Mouse (Mus musculus): ENCODE results near the gene Rassf3. TPM values are rescaled to one million over a fixed set of nuclear protein-coding genes. Genes with fewer than 3 reads are reported as not detected.

The Rassf3 gene
- polyA plus RNA-seq, 1 experiment: 41.2 TPM

GRCm38 (mm10) chr10:121497968-121498367 lies 21.8 kb upstream of the Rassf3 start:
- Histone ChIP-seq H3K4me3 (replicated peaks; ENCODE audit: control insufficient read depth, low read depth, low read length) (peak overlapping the region; percentile 5), H3K27ac (ENCODE audit: control insufficient read depth, insufficient read depth, low read depth, low read length, poor library complexity) (peak overlapping the region; percentile 85), H3K4me1 (ENCODE audit: control insufficient read depth, insufficient read depth, low read length) (peaks cover 12% of the 10 kb centered on the region)
- no peak for TF ChIP-seq CTCF (IDR thresholded peaks at IDR 0.05; ENCODE audit: control insufficient read depth, insufficient read depth, low read length)
- TF ChIP-seq POLR2A (IDR thresholded peaks at IDR 0.05; ENCODE audit: borderline replicate concordance, control insufficient read depth, low read depth, low read length): no peak
- WGBS: 3% methylated on average over 7 of the region's 7 CpGs

GRCm38 (mm10) chr10:121496616-121497015 lies 20.5 kb upstream of the Rassf3 start:
- Histone ChIP-seq H3K4me3 (replicated peaks; ENCODE audit: control insufficient read depth, low read depth, low read length) (no peak overlapping the region), H3K4me1 (ENCODE audit: control insufficient read depth, insufficient read depth, low read length) (peaks cover 15% of the 10 kb centered on the region), H3K27ac (ENCODE audit: control insufficient read depth, insufficient read depth, low read depth, low read length, poor library complexity) (peak overlapping the region; percentile 66)
- WGBS: 32% methylated on average over 7 of the region's 7 CpGs
- TF ChIP-seq CTCF (IDR thresholded peaks at IDR 0.05; ENCODE audit: control insufficient read depth, insufficient read depth, low read length) (no peak), POLR2A (IDR thresholded peaks at IDR 0.05; ENCODE audit: borderline replicate concordance, control insufficient read depth, low read depth, low read length) (no peak)

- Histone ChIP-seq H3K27ac (ENCODE audit: control insufficient read depth, insufficient read depth, low read depth, low read length, poor library complexity) (peak overlapping the region; percentile 70; the same call in 1 of the 2 replicates), H3K4me3 (replicated peaks; ENCODE audit: control insufficient read depth, low read depth, low read length) (no peak overlapping the region), H3K4me1 (ENCODE audit: control insufficient read depth, insufficient read depth, low read length) (peaks cover 14% of the 10 kb centered on the region)
- WGBS: 41% methylated on average over 2 of the region's 2 CpGs
- TF ChIP-seq CTCF (IDR thresholded peaks at IDR 0.05; ENCODE audit: control insufficient read depth, insufficient read depth, low read length) (no peak), POLR2A (IDR thresholded peaks at IDR 0.05; ENCODE audit: borderline replicate concordance, control insufficient read depth, low read depth, low read length) (no peak)
Observed at GRCm38 (mm10) chr10:121494163-121494425, 17.9 kb upstream of the Rassf3 start.

- TF ChIP-seq POLR2A (IDR thresholded peaks at IDR 0.05; ENCODE audit: borderline replicate concordance, control insufficient read depth, low read depth, low read length) (no peak), CTCF (IDR thresholded peaks at IDR 0.05; ENCODE audit: control insufficient read depth, insufficient read depth, low read length) (no peak)
- H3K27ac ChIP-seq (ENCODE audit: control insufficient read depth, insufficient read depth, low read depth, low read length, poor library complexity): peak overlapping the region; percentile 46
- no peak overlapping the region for H3K4me3 ChIP-seq (replicated peaks; ENCODE audit: control insufficient read depth, low read depth, low read length)
- 54% methylated on average over 9 of the region's 9 CpGs for WGBS
- peaks cover 14% of the 10 kb centered on the region for H3K4me1 ChIP-seq (ENCODE audit: control insufficient read depth, insufficient read depth, low read length)
Observed at GRCm38 (mm10) chr10:121493374-121494162, 17.4 kb upstream of the Rassf3 start.

GRCm38 (mm10) chr10:121492608-121493315 lies 16.6 kb upstream of the Rassf3 start:
- 71% methylated on average over 7 of the region's 7 CpGs for WGBS
- Histone ChIP-seq H3K4me3 (replicated peaks; ENCODE audit: control insufficient read depth, low read depth, low read length) (no peak overlapping the region), H3K4me1 (ENCODE audit: control insufficient read depth, insufficient read depth, low read length) (peaks cover 17% of the 10 kb centered on the region), H3K27ac (ENCODE audit: control insufficient read depth, insufficient read depth, low read depth, low read length, poor library complexity) (no peak overlapping the region)
- no peak for TF ChIP-seq CTCF (IDR thresholded peaks at IDR 0.05; ENCODE audit: control insufficient read depth, insufficient read depth, low read length)
- TF ChIP-seq POLR2A (IDR thresholded peaks at IDR 0.05; ENCODE audit: borderline replicate concordance, control insufficient read depth, low read depth, low read length): no peak

GRCm38 (mm10) chr10:121489941-121490340 lies 13.8 kb upstream of the Rassf3 start:
- Histone ChIP-seq H3K4me3 (replicated peaks; ENCODE audit: control insufficient read depth, low read depth, low read length) (peak overlapping the region; percentile 41), H3K27ac (ENCODE audit: control insufficient read depth, insufficient read depth, low read depth, low read length, poor library complexity) (no peak overlapping the region; the same call in 1 of the 2 replicates), H3K4me1 (ENCODE audit: control insufficient read depth, insufficient read depth, low read length) (peaks cover 17% of the 10 kb centered on the region)
- WGBS: 88% methylated on average over 6 of the region's 6 CpGs
- TF ChIP-seq POLR2A (IDR thresholded peaks at IDR 0.05; ENCODE audit: borderline replicate concordance, control insufficient read depth, low read depth, low read length) (no peak), CTCF (IDR thresholded peaks at IDR 0.05; ENCODE audit: control insufficient read depth, insufficient read depth, low read length) (no peak)

- H3K27ac ChIP-seq (ENCODE audit: control insufficient read depth, insufficient read depth, low read depth, low read length, poor library complexity): peak overlapping the region; percentile 84; the same call in 1 of the 2 replicates
- peak overlapping the region; percentile 78 for H3K4me3 ChIP-seq (replicated peaks; ENCODE audit: control insufficient read depth, low read depth, low read length)
- TF ChIP-seq POLR2A (IDR thresholded peaks at IDR 0.05; ENCODE audit: borderline replicate concordance, control insufficient read depth, low read depth, low read length): no peak
- no peak for TF ChIP-seq CTCF (IDR thresholded peaks at IDR 0.05; ENCODE audit: control insufficient read depth, insufficient read depth, low read length)
- 35% methylated on average over 14 of the region's 14 CpGs for WGBS
- H3K4me1 ChIP-seq (ENCODE audit: control insufficient read depth, insufficient read depth, low read length): peaks cover 14% of the 10 kb centered on the region
Observed at GRCm38 (mm10) chr10:121488623-121489299, 12.6 kb upstream of the Rassf3 start.

GRCm38 (mm10) chr10:121487716-121488115 lies 11.6 kb upstream of the Rassf3 start:
- Histone ChIP-seq H3K4me3 (replicated peaks; ENCODE audit: control insufficient read depth, low read depth, low read length) (no peak overlapping the region), H3K27ac (ENCODE audit: control insufficient read depth, insufficient read depth, low read depth, low read length, poor library complexity) (no peak overlapping the region; the same call in 1 of the 2 replicates), H3K4me1 (ENCODE audit: control insufficient read depth, insufficient read depth, low read length) (peaks cover 16% of the 10 kb centered on the region)
- 71% methylated on average over 4 of the region's 4 CpGs for WGBS
- no peak for TF ChIP-seq CTCF (IDR thresholded peaks at IDR 0.05; ENCODE audit: control insufficient read depth, insufficient read depth, low read length)
- no peak for TF ChIP-seq POLR2A (IDR thresholded peaks at IDR 0.05; ENCODE audit: borderline replicate concordance, control insufficient read depth, low read depth, low read length)
